Mouse (Mus musculus): Measurements from ENCODE around the gene Prss50. TPM values are rescaled to one million over a fixed set of nuclear protein-coding genes. Genes with fewer than 3 reads are reported as not detected.

The Prss50 gene
- polyA plus RNA-seq, 1 experiment: not detected

- H3K4me3 ChIP-seq (ENCODE audit: insufficient read depth, low read depth, low read length): no peak overlapping the region
- no peaks in the 10 kb centered on the region; the same call in 1 of the 2 replicates for H3K4me1 ChIP-seq (ENCODE audit: control insufficient read depth, insufficient read depth, insufficient read length, low read length)
These were observed 50.9 kb downstream of the Prss50 start for GRCm38 (mm10) chr9:110908631-110909016.

GRCm38 (mm10) chr9:110909371-110909967, 51.7 kb downstream of the Prss50 start:
- H3K27ac ChIP-seq (replicated peaks; ENCODE audit: low read depth, low read length): no peak overlapping the region
- no peaks in the 10 kb centered on the region; the same call in 1 of the 2 replicates for H3K4me1 ChIP-seq (ENCODE audit: control insufficient read depth, insufficient read depth, insufficient read length, low read length)
- no peak overlapping the region for H3K4me3 ChIP-seq (ENCODE audit: insufficient read depth, low read depth, low read length)

More at GRCm38 (mm10) chr9:110908631-110909016, 50.9 kb downstream of the Prss50 start:
- H3K27ac ChIP-seq (replicated peaks; ENCODE audit: low read depth, low read length): no peak overlapping the region

Other genes starting within 250 kb of the Prss50 start
- gene Nradd, start 233.5 kb upstream of the Prss50 start, polyA plus RNA-seq (2012; ENCODE audit: insufficient read depth, insufficient read length, missing spikeins): 1.7 and 3.0 TPM in 2 replicates
- 2.2 and 4.8 TPM in 2 replicates for gene Nbeal2, start 203.8 kb upstream of the Prss50 start, polyA plus RNA-seq (2012; ENCODE audit: insufficient read depth, insufficient read length, missing spikeins)
- gene Ccdc12, start 201.5 kb upstream of the Prss50 start, polyA plus RNA-seq (2012; ENCODE audit: insufficient read depth, insufficient read length, missing spikeins): 44.7 and 46.2 TPM in 2 replicates
- gene Myl3, start 116.1 kb upstream of the Prss50 start, polyA plus RNA-seq (2012; ENCODE audit: insufficient read depth, insufficient read length, missing spikeins): 17.2 and 23.5 TPM in 2 replicates
- 23.3 and 25.4 TPM in 2 replicates for gene Pth1r, start 110.8 kb upstream of the Prss50 start, polyA plus RNA-seq (2012; ENCODE audit: insufficient read depth, insufficient read length, missing spikeins)
- gene Prss42, start 59.8 kb upstream of the Prss50 start, polyA plus RNA-seq (2012; ENCODE audit: insufficient read depth, insufficient read length, missing spikeins): not detected in 2 replicates
- not detected in 2 replicates for gene Prss44, start 44.0 kb upstream of the Prss50 start, polyA plus RNA-seq (2012; ENCODE audit: insufficient read depth, insufficient read length, missing spikeins)
- gene Prss43, start 31.3 kb upstream of the Prss50 start, polyA plus RNA-seq (2012; ENCODE audit: insufficient read depth, insufficient read length, missing spikeins): not detected in 2 replicates
- gene Prss45, start 23.4 kb upstream of the Prss50 start, polyA plus RNA-seq (2012; ENCODE audit: insufficient read depth, insufficient read length, missing spikeins): not detected in 2 replicates
- gene Prss46, start 13.5 kb upstream of the Prss50 start, polyA plus RNA-seq (2012; ENCODE audit: insufficient read depth, insufficient read length, missing spikeins): not detected in 2 replicates
- gene Als2cl, start 21.9 kb downstream of the Prss50 start, polyA plus RNA-seq (2012; ENCODE audit: insufficient read depth, insufficient read length, missing spikeins): 5.7 and 9.0 TPM in 2 replicates
- gene Tmie, start 22.1 kb downstream of the Prss50 start, polyA plus RNA-seq (2012; ENCODE audit: insufficient read depth, insufficient read length, missing spikeins): 1.5 and 1.8 TPM in 2 replicates
- gene Fam240a, start 58.9 kb downstream of the Prss50 start, polyA plus RNA-seq (2012; ENCODE audit: insufficient read depth, insufficient read length, missing spikeins): not detected in 2 replicates
- not detected in 2 replicates for gene Tdgf1, start 88.2 kb downstream of the Prss50 start, polyA plus RNA-seq (2012; ENCODE audit: insufficient read depth, insufficient read length, missing spikeins)
- gene Lrrc2, start 93.6 kb downstream of the Prss50 start, polyA plus RNA-seq (2012; ENCODE audit: insufficient read depth, insufficient read length, missing spikeins): 0.88 TPM in 1 of 2 replicates, not detected in the other
- 2.2 and 3.3 TPM in 2 replicates for gene Rtp3, start 132.6 kb downstream of the Prss50 start, polyA plus RNA-seq (2012; ENCODE audit: insufficient read depth, insufficient read length, missing spikeins)
- not detected in 2 replicates for gene Ltf, start 161.3 kb downstream of the Prss50 start, polyA plus RNA-seq (2012; ENCODE audit: insufficient read depth, insufficient read length, missing spikeins)
- 1.3 and 1.6 TPM in 2 replicates for gene Ccrl2, start 199.6 kb downstream of the Prss50 start, polyA plus RNA-seq (2012; ENCODE audit: insufficient read depth, insufficient read length, missing spikeins)

Measured in brown adipose tissue, adult 24 weeks (tissue).